9 mouse cellular contexts compared by ENCODE assay signal in the genomic region with DNA sequence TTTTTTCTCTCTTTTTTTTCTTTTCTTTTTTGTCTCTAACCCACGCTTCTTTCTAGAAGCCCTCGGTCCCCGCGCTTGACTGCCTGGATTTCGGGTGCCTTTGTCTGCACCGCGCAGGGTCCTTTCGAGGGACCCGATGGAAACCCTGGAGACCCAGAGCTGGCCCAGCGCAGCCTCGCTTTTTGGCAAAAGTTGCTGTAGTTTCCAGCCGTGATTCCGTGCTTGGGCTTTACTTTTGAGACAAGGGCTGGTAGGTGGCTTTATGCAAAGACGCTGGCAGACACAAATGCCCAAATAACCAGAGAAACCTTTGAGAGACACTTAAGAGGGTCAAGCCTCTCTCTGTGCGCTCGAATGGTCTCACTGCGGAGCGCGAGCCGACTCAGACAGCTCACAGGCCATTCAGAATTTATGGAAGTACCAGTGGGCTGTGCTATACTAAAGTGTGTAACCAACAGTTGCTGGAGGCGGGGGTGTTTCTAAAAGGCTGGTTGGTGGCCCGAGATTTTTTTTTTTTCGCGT. TPM values are rescaled to one million over a fixed set of nuclear protein-coding genes. Genes with fewer than 3 reads are reported as not detected.
DNase-seq lines count a peak whose midpoint lies in the region; ATAC-seq and TF ChIP-seq lines count a peak whose summit lies in the region.
"Had no signal": no experiment of that assay in that cellular context is flagged by ENCODE, and none has a peak within 500 bp of the region (broad histone marks: within the 10 kb centered on the region; RNA-seq: fewer than 3 reads in every experiment).

No protein-coding gene starts in this region.

- ATAC-seq in kidney, embryonic 15.5 days (replicated peaks; ENCODE audit: low FRiP score) = no peak
- no peak for ATAC-seq in hindbrain, embryonic 16.5 days
- ATAC-seq in midbrain, postnatal 0 days (ENCODE audit: low FRiP score) = no peak

- H3K27ac ChIP-seq in kidney, embryonic 15.5 days = no peak overlapping the region
- H3K27ac ChIP-seq in hindbrain, embryonic 16.5 days (ENCODE audit: low read depth, low read length) = no peak overlapping the region
- no peak overlapping the region for H3K27ac ChIP-seq in midbrain, postnatal 0 days (ENCODE audit: low read depth, low read length)

- no peaks in the 10 kb centered on the region for H3K36me3 ChIP-seq in kidney, embryonic 15.5 days
- no peaks in the 10 kb centered on the region for H3K36me3 ChIP-seq in hindbrain, embryonic 16.5 days (ENCODE audit: control insufficient read depth, insufficient read depth, low read length)
- H3K36me3 ChIP-seq in midbrain, postnatal 0 days (ENCODE audit: insufficient read depth, low read length) = no peaks in the 10 kb centered on the region

- H3K4me1 ChIP-seq in kidney, embryonic 15.5 days = peaks cover 30% of the 10 kb centered on the region
- peaks cover 14% of the 10 kb centered on the region for H3K4me1 ChIP-seq in hindbrain, embryonic 16.5 days (ENCODE audit: control insufficient read depth, insufficient read depth, low read depth, low read length)
- H3K4me1 ChIP-seq in midbrain, postnatal 0 days (ENCODE audit: insufficient read depth, low read length) = no peaks in the 10 kb centered on the region

- no peak for TF ChIP-seq CTCF in midbrain, postnatal 0 days (IDR thresholded peaks at IDR 0.05)

- H3K4me2 ChIP-seq in kidney, embryonic 15.5 days = peak overlapping the region; percentile 90
- peak overlapping the region; percentile 97 for H3K4me2 ChIP-seq in hindbrain, embryonic 16.5 days (ENCODE audit: low read length)
- peak overlapping the region; percentile 85 for H3K4me2 ChIP-seq in midbrain, postnatal 0 days (ENCODE audit: low read depth, low read length, poor library complexity, severe bottlenecking)

- no peak for DNase-seq in kidney, adult 11 months
- peak; percentile 41 for DNase-seq in embryo, embryonic 10 days (ENCODE audit: low spot score)
- DNase-seq in midbrain, postnatal 0 days (ENCODE audit: low spot score) = no peak
- DNase-seq in MN1 (ENCODE audit: low spot score) = no peak
- no peak for DNase-seq in cerebellum, postnatal 25 days
- no peak for DNase-seq in layer of hippocampus, adult 9-11 months

- H3K9ac ChIP-seq in kidney, embryonic 15.5 days = peak overlapping the region; percentile 21; the same call in 1 of the 2 replicates
- peak overlapping the region; percentile 44 for H3K9ac ChIP-seq in hindbrain, embryonic 16.5 days (ENCODE audit: low read depth, low read length)
- no peak overlapping the region for H3K9ac ChIP-seq in midbrain, postnatal 0 days (replicated peaks; ENCODE audit: low read length, poor library complexity, severe bottlenecking)

- H3K9me3 ChIP-seq in kidney, embryonic 15.5 days (replicated peaks) = no peaks in the 10 kb centered on the region
- H3K9me3 ChIP-seq in hindbrain, embryonic 16.5 days (ENCODE audit: control insufficient read depth, low read length) = no peaks in the 10 kb centered on the region
- no peaks in the 10 kb centered on the region for H3K9me3 ChIP-seq in midbrain, postnatal 0 days (ENCODE audit: low read length)

- peak overlapping the region; percentile 53 for H3K4me3 ChIP-seq in kidney, embryonic 15.5 days (replicated peaks)
- peak overlapping the region; percentile 62 for H3K4me3 ChIP-seq in hindbrain, embryonic 16.5 days (ENCODE audit: low read length)
- H3K4me3 ChIP-seq in midbrain, postnatal 0 days (ENCODE audit: low read depth, low read length) = peak overlapping the region; percentile 47

- H3K27me3 ChIP-seq in kidney, embryonic 15.5 days = peaks cover 60% of the 10 kb centered on the region
- H3K27me3 ChIP-seq in hindbrain, embryonic 16.5 days (replicated peaks; ENCODE audit: control insufficient read depth, insufficient read depth, low read length) = peaks cover 38% of the 10 kb centered on the region
- peaks cover 38% of the 10 kb centered on the region for H3K27me3 ChIP-seq in midbrain, postnatal 0 days (ENCODE audit: insufficient read depth, low read length)

- 5% methylated on average over 24 of the region's 24 CpGs for WGBS in kidney, embryonic 15.5 days
- WGBS in hindbrain, embryonic 16.5 days = 10% methylated on average over 24 of the region's 24 CpGs
- 10% methylated on average over 24 of the region's 24 CpGs for WGBS in midbrain, postnatal 0 days

RNA-seq across cellular contexts. Expression of gene Slc6a4, which starts 0.4 kb away (rescaled TPM):
- 1.6 and 2.1 TPM in 2 replicates for polyA plus RNA-seq in kidney, embryonic 15.5 days (2015; fragmentation: Nextera tagmentation; extraction: Ambion mirVana)
- polyA plus RNA-seq in hindbrain, embryonic 16.5 days (2015; fragmentation: Nextera tagmentation; extraction: Ambion mirVana) = 10.3 and 14.0 TPM in 2 replicates
- total RNA-seq in midbrain, postnatal 0 days (2014; rRNA removed) = 27.6 and 36.0 TPM in 2 replicates
- polyA plus RNA-seq in midbrain, postnatal 0 days (2015; fragmentation: Nextera tagmentation; extraction: Ambion mirVana) = 9.9 and 10.9 TPM in 2 replicates
- total RNA-seq: MEL had no signal
